Mouse (Mus musculus): ENCODE measurements around the gene Ppp1cc. TPM values are rescaled to one million over a fixed set of nuclear protein-coding genes. Genes with fewer than 3 reads are reported as not detected.

Gene Ppp1cc
- polyA plus RNA-seq (2012; rRNA removed) = 31.4 and 58.9 TPM in 2 replicates

GRCm38 (mm10) chr5:122157827-122158381 is at the start of gene Ppp1cc:
Ppp1cc (plus strand) TSS chr5:122158278.
- Histone ChIP-seq H3K27me3 (ENCODE audit: control insufficient read depth, insufficient read depth, low read length) (no peaks in the 10 kb centered on the region), H3K27ac (ENCODE audit: insufficient read depth, low read depth, low read length) (peak within 1 kb of the TSS; percentile 97), H3K36me3 (ENCODE audit: control insufficient read depth, insufficient read depth, low read length) (peaks cover 5% of the 10 kb centered on the region; the same call in 1 of the 2 replicates), H3K4me3 (ENCODE audit: low read depth, low read length) (peak within 1 kb of the TSS; percentile 89), H3K4me1 (ENCODE audit: control insufficient read depth, insufficient read depth, insufficient read length, low read length) (peaks cover 33% of the 10 kb centered on the region)
- WGBS = under 1% methylated on average over 54 of the region's 54 CpGs
- TF ChIP-seq CTCF (IDR thresholded peaks at IDR 0.05; ENCODE audit: extremely low read depth, insufficient read length, insufficient replicate concordance, low read depth, low read length) (peak; percentile 38; the same call in 1 of the 2 replicates), POLR2A (IDR thresholded peaks at IDR 0.05; ENCODE audit: low read depth, low read length) (no peak; the same call in 1 of the 2 replicates)

- Histone ChIP-seq H3K36me3 (ENCODE audit: control insufficient read depth, insufficient read depth, low read length) (no peaks in the 10 kb centered on the region), H3K4me1 (ENCODE audit: control insufficient read depth, insufficient read depth, insufficient read length, low read length) (no peaks in the 10 kb centered on the region), H3K27me3 (ENCODE audit: control insufficient read depth, insufficient read depth, low read length) (no peaks in the 10 kb centered on the region), H3K27ac (ENCODE audit: insufficient read depth, low read depth, low read length) (no peak overlapping the region), H3K4me3 (ENCODE audit: low read depth, low read length) (no peak overlapping the region)
- 58% methylated on average over 16 of the region's 16 CpGs for WGBS
- no peak for TF ChIP-seq CTCF (IDR thresholded peaks at IDR 0.05; ENCODE audit: extremely low read depth, insufficient read length, insufficient replicate concordance, low read depth, low read length)
- no peak for TF ChIP-seq POLR2A (IDR thresholded peaks at IDR 0.05; ENCODE audit: low read depth, low read length)
These were observed 48.6 kb upstream of the Ppp1cc start for GRCm38 (mm10) chr5:122109325-122110060.

- 89% methylated on average over 13 of the region's 13 CpGs for WGBS
- Histone ChIP-seq H3K4me3 (ENCODE audit: low read depth, low read length) (no peak overlapping the region), H3K4me1 (ENCODE audit: control insufficient read depth, insufficient read depth, insufficient read length, low read length) (no peaks in the 10 kb centered on the region), H3K27ac (ENCODE audit: insufficient read depth, low read depth, low read length) (no peak overlapping the region), H3K36me3 (ENCODE audit: control insufficient read depth, insufficient read depth, low read length) (no peaks in the 10 kb centered on the region), H3K27me3 (ENCODE audit: control insufficient read depth, insufficient read depth, low read length) (no peaks in the 10 kb centered on the region)
- TF ChIP-seq POLR2A (IDR thresholded peaks at IDR 0.05; ENCODE audit: low read depth, low read length) (no peak), CTCF (IDR thresholded peaks at IDR 0.05; ENCODE audit: extremely low read depth, insufficient read length, insufficient replicate concordance, low read depth, low read length) (no peak)
These were observed 47.5 kb upstream of the Ppp1cc start for GRCm38 (mm10) chr5:122110625-122111024.

GRCm38 (mm10) chr5:122111091-122111932 is 46.8 kb upstream of the Ppp1cc start:
- Histone ChIP-seq H3K27ac (ENCODE audit: insufficient read depth, low read depth, low read length) (no peak overlapping the region), H3K36me3 (ENCODE audit: control insufficient read depth, insufficient read depth, low read length) (no peaks in the 10 kb centered on the region), H3K4me3 (ENCODE audit: low read depth, low read length) (no peak overlapping the region), H3K4me1 (ENCODE audit: control insufficient read depth, insufficient read depth, insufficient read length, low read length) (no peaks in the 10 kb centered on the region), H3K27me3 (ENCODE audit: control insufficient read depth, insufficient read depth, low read length) (no peaks in the 10 kb centered on the region)
- TF ChIP-seq POLR2A (IDR thresholded peaks at IDR 0.05; ENCODE audit: low read depth, low read length) = no peak
- no peak for TF ChIP-seq CTCF (IDR thresholded peaks at IDR 0.05; ENCODE audit: extremely low read depth, insufficient read length, insufficient replicate concordance, low read depth, low read length)
- WGBS = 65% methylated on average over 26 of the region's 26 CpGs

GRCm38 (mm10) chr5:122111933-122112248 is 46.2 kb upstream of the Ppp1cc start:
- H3K27ac ChIP-seq (ENCODE audit: insufficient read depth, low read depth, low read length) = no peak overlapping the region
- no peaks in the 10 kb centered on the region for H3K27me3 ChIP-seq (ENCODE audit: control insufficient read depth, insufficient read depth, low read length)
- H3K36me3 ChIP-seq (ENCODE audit: control insufficient read depth, insufficient read depth, low read length) = no peaks in the 10 kb centered on the region
- no peak for TF ChIP-seq POLR2A (IDR thresholded peaks at IDR 0.05; ENCODE audit: low read depth, low read length)
- no peak for TF ChIP-seq CTCF (IDR thresholded peaks at IDR 0.05; ENCODE audit: extremely low read depth, insufficient read length, insufficient replicate concordance, low read depth, low read length)
- H3K4me3 ChIP-seq (ENCODE audit: low read depth, low read length) = no peak overlapping the region
- no peaks in the 10 kb centered on the region for H3K4me1 ChIP-seq (ENCODE audit: control insufficient read depth, insufficient read depth, insufficient read length, low read length)
- 32% methylated on average over 4 of the region's 4 CpGs for WGBS

GRCm38 (mm10) chr5:122113450-122113849 is 44.6 kb upstream of the Ppp1cc start:
- H3K36me3 ChIP-seq (ENCODE audit: control insufficient read depth, insufficient read depth, low read length) = no peaks in the 10 kb centered on the region

GRCm38 (mm10) chr5:122114176-122114575 is 43.9 kb upstream of the Ppp1cc start:
- WGBS = 1% methylated on average over 2 of the region's 2 CpGs
- Histone ChIP-seq H3K4me1 (ENCODE audit: control insufficient read depth, insufficient read depth, insufficient read length, low read length) (no peaks in the 10 kb centered on the region), H3K36me3 (ENCODE audit: control insufficient read depth, insufficient read depth, low read length) (no peaks in the 10 kb centered on the region), H3K4me3 (ENCODE audit: low read depth, low read length) (no peak overlapping the region), H3K27ac (ENCODE audit: insufficient read depth, low read depth, low read length) (no peak overlapping the region), H3K27me3 (ENCODE audit: control insufficient read depth, insufficient read depth, low read length) (no peaks in the 10 kb centered on the region)
- TF ChIP-seq POLR2A (IDR thresholded peaks at IDR 0.05; ENCODE audit: low read depth, low read length) (no peak), CTCF (IDR thresholded peaks at IDR 0.05; ENCODE audit: extremely low read depth, insufficient read length, insufficient replicate concordance, low read depth, low read length) (peak; percentile 92; the same call in 1 of the 2 replicates)

More at GRCm38 (mm10) chr5:122113450-122113849, 44.6 kb upstream of the Ppp1cc start:
- Histone ChIP-seq H3K4me3 (ENCODE audit: low read depth, low read length) (no peak overlapping the region), H3K27me3 (ENCODE audit: control insufficient read depth, insufficient read depth, low read length) (no peaks in the 10 kb centered on the region), H3K27ac (ENCODE audit: insufficient read depth, low read depth, low read length) (no peak overlapping the region), H3K4me1 (ENCODE audit: control insufficient read depth, insufficient read depth, insufficient read length, low read length) (no peaks in the 10 kb centered on the region)
- 57% methylated on average over 7 of the region's 7 CpGs for WGBS
- TF ChIP-seq CTCF (IDR thresholded peaks at IDR 0.05; ENCODE audit: extremely low read depth, insufficient read length, insufficient replicate concordance, low read depth, low read length) (no peak), POLR2A (IDR thresholded peaks at IDR 0.05; ENCODE audit: low read depth, low read length) (no peak)

All from small intestine, adult 2 months (tissue).